Comparison of ENCODE assay signal across 7 mouse cellular contexts in genomic region chr3:94413031-94413679, GRCm38 (mm10). TPM values are rescaled to one million over a fixed set of nuclear protein-coding genes. Genes with fewer than 3 reads are reported as not detected.
DNase-seq lines count a peak whose midpoint lies in the region; ATAC-seq and TF ChIP-seq lines count a peak whose summit lies in the region.

Gene Tdrkh, plus strand, starts transcription at chr3:94413273.

- H3K4me1 ChIP-seq in embryonic fibroblast, embryonic 13.5 days (ENCODE audit: control insufficient read depth, insufficient read depth, low read length), result no peaks in the 10 kb centered on the region
- H3K4me1 ChIP-seq in limb, embryonic 12.5 days (replicated peaks), result peaks cover 9% of the 10 kb centered on the region
- H3K4me1 ChIP-seq in midbrain, embryonic 14.5 days (ENCODE audit: control insufficient read depth, insufficient read depth, low read length), result peaks cover 15% of the 10 kb centered on the region

- ATAC-seq in limb, embryonic 12.5 days (ENCODE audit: insufficient number of reproducible peaks, insufficient read depth, low FRiP score, low TSS enrichment, low read depth), result peak; percentile 99
- peak; percentile 99 for ATAC-seq in midbrain, embryonic 14.5 days (ENCODE audit: low FRiP score, low TSS enrichment)

- no peak for TF ChIP-seq CTCF in embryonic fibroblast, embryonic 13.5 days (IDR thresholded peaks at IDR 0.05; ENCODE audit: borderline replicate concordance, insufficient read depth, low read length)

- H3K4me3 ChIP-seq in embryonic fibroblast, embryonic 13.5 days (ENCODE audit: insufficient read depth, low read length), result peak within 1 kb of the TSS; percentile 48
- peak within 1 kb of the TSS; percentile 40 for H3K4me3 ChIP-seq in limb, embryonic 12.5 days (replicated peaks)
- H3K4me3 ChIP-seq in midbrain, embryonic 14.5 days (replicated peaks; ENCODE audit: low read depth, low read length), result peak within 1 kb of the TSS; percentile 65

- WGBS in limb, embryonic 12.5 days, result 8% methylated on average over 52 of the region's 52 CpGs
- WGBS in midbrain, embryonic 14.5 days, result 6% methylated on average over 52 of the region's 52 CpGs

- H3K27ac ChIP-seq in embryonic fibroblast, embryonic 13.5 days (ENCODE audit: insufficient read depth, low read length), result no peak within 1 kb of the TSS
- no peak within 1 kb of the TSS for H3K27ac ChIP-seq in limb, embryonic 12.5 days
- H3K27ac ChIP-seq in midbrain, embryonic 14.5 days (replicated peaks; ENCODE audit: low read depth, low read length), result peak within 1 kb of the TSS; percentile 79

- H3K9me3 ChIP-seq in limb, embryonic 12.5 days, result no peaks in the 10 kb centered on the region
- H3K9me3 ChIP-seq in midbrain, embryonic 14.5 days (ENCODE audit: control insufficient read depth, low read length), result no peaks in the 10 kb centered on the region

- TF ChIP-seq POLR2A in embryonic fibroblast, embryonic 13.5 days (IDR thresholded peaks at IDR 0.05; ENCODE audit: low read depth, low read length), result peak; percentile 52; the same call in 1 of the 2 replicates

- peak within 1 kb of the TSS; percentile 80 for H3K4me2 ChIP-seq in limb, embryonic 12.5 days
- peak within 1 kb of the TSS; percentile 92 for H3K4me2 ChIP-seq in midbrain, embryonic 14.5 days (ENCODE audit: low read length)

- peak; percentile 100 for DNase-seq in brain, adult 2 months (ENCODE audit: low read depth, low spot score)
- DNase-seq in heart, adult 8-10 months (ENCODE audit: low spot score), result peak; percentile 91
- peak; percentile 94 to 96 for DNase-seq in kidney, adult 8-10 months
- DNase-seq in midbrain, embryonic 14.5 days, result peak; percentile 98
- peak; percentile 80 for DNase-seq in spleen, adult 12 weeks (ENCODE audit: low spot score)

- H3K9ac ChIP-seq in limb, embryonic 12.5 days (replicated peaks), result peak within 1 kb of the TSS; percentile 49; the same call in 1 of the 2 replicates
- peak within 1 kb of the TSS; percentile 69 for H3K9ac ChIP-seq in midbrain, embryonic 14.5 days (replicated peaks; ENCODE audit: low read length)

- peaks cover 8% of the 10 kb centered on the region for H3K27me3 ChIP-seq in limb, embryonic 12.5 days
- no peaks in the 10 kb centered on the region for H3K27me3 ChIP-seq in midbrain, embryonic 14.5 days (ENCODE audit: control insufficient read depth, insufficient read depth, low read length)

- H3K36me3 ChIP-seq in limb, embryonic 12.5 days, result no peaks in the 10 kb centered on the region
- no peaks in the 10 kb centered on the region for H3K36me3 ChIP-seq in midbrain, embryonic 14.5 days (ENCODE audit: control insufficient read depth, insufficient read depth, low read length)

RNA-seq across cellular contexts. Expression of gene Tdrkh, which starts in this region (rescaled TPM):
- polyA plus RNA-seq in embryonic fibroblast, embryonic 13.5 days (2011; ENCODE audit: insufficient read length, low read depth, missing spikeins), result 9.0 and 14.1 TPM in 2 replicates
- 1 to 10 TPM; 4.5 to 7.0 (median 6.1) TPM for total RNA-seq in heart, adult 8-10 months (2022)
- polyA plus RNA-seq in limb, embryonic 12.5 days (2016; fragmentation: Nextera tagmentation; extraction: Ambion mirVana), result 8.5 and 8.6 TPM in 2 replicates
- 50.6 and 55.3 TPM in 2 replicates for polyA plus RNA-seq in midbrain, embryonic 14.5 days (2014; fragmentation: Nextera tagmentation; extraction: Ambion mirVana)
